Mouse (Mus musculus) olfactory bulb, adult 2 months (tissue): ENCODE measurements around the gene Apopt1. TPM values are rescaled to one million over a fixed set of nuclear protein-coding genes. Genes with fewer than 3 reads are reported as not detected.

Source experiments
- H3K27ac ChIP-seq: fragments of 200-500 bp; 2 replicates; pipeline ENCODE4 v1.5.1; 2012; ENCODE audit warnings: low read depth, low read length; ENCODE audit not compliant: insufficient read depth
- H3K4me1 ChIP-seq: fragments of 200-500 bp; 2 replicates; pipeline ENCODE4 v1.6.1; 2012; ENCODE audit warnings: low read length; ENCODE audit not compliant: control insufficient read depth, insufficient read depth
- H3K4me3 ChIP-seq: fragments of 200-500 bp; 2 replicates; pipeline ENCODE4 v1.5.1; 2012; ENCODE audit warnings: mild to moderate bottlenecking, low read depth, low read length, moderate library complexity; ENCODE audit not compliant: insufficient read depth
- CTCF ChIP-seq: fragments of 200-500 bp; IDR thresholded peaks from 2 replicates; pipeline ENCODE4 v1.5.1; 2012; ENCODE audit warnings: low read depth, mild to moderate bottlenecking, low read length, moderate library complexity; ENCODE audit not compliant: insufficient read depth
- POLR2A ChIP-seq: fragments of 200-500 bp; IDR thresholded peaks from 2 replicates; pipeline ENCODE4 v1.6.1; 2012; ENCODE audit warnings: mild to moderate bottlenecking, low read depth, low read length, moderate library complexity; ENCODE audit not compliant: insufficient read depth
- WGBS: fragments of 180-500 bp; shearing (Covaris S2); methylation state at CpG from one replicate; pipeline ENCODE4 v1.1.7; 2018; 5-methylcytosine and 5-hydroxymethylcytosine counted together
- polyA plus RNA-seq: library from polyadenylated mRNA; stranded (reverse); fragments of >200 nt; gene quantifications from 2 replicates; pipeline ENCODE4 v1.2.4, GENCODE M21; 2012; ENCODE audit warnings: low replicate concordance; ENCODE audit not compliant: missing spikeins, insufficient read depth, insufficient read length

Apopt1 gene
- polyA plus RNA-seq, result not detected in 2 replicates

GRCm38 (mm10) chr12:111713004-111713651 is at the start of gene Apopt1, which contains the start of gene Bag5:
Gene Apopt1 (plus strand): TSS chr12:111713261.
Gene Bag5 (minus strand): TSS chr12:111713257.
- peak within 1 kb of the TSS; percentile 70 for H3K27ac ChIP-seq
- peaks cover 34% of the 10 kb centered on the region for H3K4me1 ChIP-seq
- peak within 1 kb of the TSS; percentile 79 for H3K4me3 ChIP-seq
- under 1% methylated on average over 84 of the region's 86 CpGs for WGBS
- TF ChIP-seq CTCF (no peak), POLR2A (peak; percentile 71)

GRCm38 (mm10) chr12:111664144-111664634 is 48.9 kb upstream of the Apopt1 start:
- TF ChIP-seq CTCF, result no peak
- no peak for TF ChIP-seq POLR2A
- Histone ChIP-seq H3K27ac (no peak overlapping the region), H3K4me1 (peaks cover 26% of the 10 kb centered on the region), H3K4me3 (no peak overlapping the region)
- WGBS, result 59% methylated on average over 6 of the region's 6 CpGs

DNA sequence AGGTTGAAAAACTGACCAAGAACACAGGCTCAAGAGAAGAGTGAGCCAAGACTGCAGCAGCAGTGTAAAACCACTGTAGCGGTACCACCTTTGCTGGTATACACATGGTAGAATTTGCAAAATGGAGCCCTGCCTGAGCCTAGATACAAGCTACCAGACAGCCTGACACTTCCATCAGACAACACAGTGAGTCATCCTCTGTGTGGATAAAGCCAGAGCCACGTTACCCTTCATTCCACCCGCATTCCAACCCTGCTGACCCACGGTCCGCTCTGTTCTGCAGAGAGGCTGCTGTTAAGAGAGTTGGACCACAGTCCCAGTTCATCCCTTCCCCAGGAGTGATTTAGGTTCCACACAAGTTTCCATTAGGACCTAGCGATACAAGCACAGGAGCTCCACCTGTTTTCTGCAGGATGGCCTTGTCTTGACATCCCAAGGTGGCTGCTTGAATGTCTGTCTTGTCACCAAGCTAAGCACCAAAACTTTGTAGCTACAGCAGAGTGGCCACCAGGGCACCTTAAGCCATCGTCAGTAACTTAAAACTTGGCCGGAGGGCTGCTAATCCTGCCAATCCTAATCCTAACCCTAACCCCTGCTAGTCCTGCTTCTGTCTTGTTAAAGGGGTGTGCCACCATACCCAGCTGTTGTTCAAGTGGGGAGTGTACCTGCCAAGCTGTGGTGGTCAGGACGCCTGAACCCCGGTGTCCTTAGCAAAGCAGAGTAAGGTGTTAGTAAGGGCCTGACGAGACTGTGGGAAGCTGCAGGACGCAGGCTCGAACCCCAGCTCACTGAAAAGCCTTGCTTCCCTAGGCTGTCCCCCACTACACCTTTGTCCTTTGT is 47.8 kb upstream of the Apopt1 start:
- H3K27ac ChIP-seq, result peak overlapping the region; percentile 14
- WGBS, result 74% methylated on average over 13 of the region's 13 CpGs
- peaks cover 26% of the 10 kb centered on the region for H3K4me1 ChIP-seq
- no peak overlapping the region for H3K4me3 ChIP-seq
- TF ChIP-seq POLR2A (no peak), CTCF (no peak)

DNA sequence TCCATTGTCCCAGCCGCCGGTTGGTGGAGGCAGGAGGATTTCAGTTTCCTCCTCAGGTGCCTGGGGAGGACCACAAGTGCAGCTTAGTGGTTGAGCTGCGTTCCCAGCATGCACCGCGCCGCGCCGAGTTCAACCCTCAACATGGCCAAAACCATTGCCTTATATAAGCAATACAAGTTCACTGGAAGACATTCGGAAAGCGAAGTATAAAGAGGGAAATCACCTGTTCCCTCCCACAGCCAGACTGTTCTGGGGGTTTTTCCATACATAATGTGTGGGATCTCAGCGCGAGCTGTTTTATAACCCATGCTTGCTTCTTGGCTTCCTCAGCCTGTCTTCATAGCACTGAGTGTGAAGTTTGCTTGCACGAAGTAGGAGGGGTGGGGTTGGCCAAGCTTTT is 46.7 kb upstream of the Apopt1 start:
- Histone ChIP-seq H3K4me1 (peaks cover 26% of the 10 kb centered on the region), H3K4me3 (no peak overlapping the region), H3K27ac (no peak overlapping the region; the same call in 1 of the 2 replicates)
- no peak for TF ChIP-seq POLR2A
- TF ChIP-seq CTCF, result no peak
- 54% methylated on average over 13 of the region's 13 CpGs for WGBS

DNA sequence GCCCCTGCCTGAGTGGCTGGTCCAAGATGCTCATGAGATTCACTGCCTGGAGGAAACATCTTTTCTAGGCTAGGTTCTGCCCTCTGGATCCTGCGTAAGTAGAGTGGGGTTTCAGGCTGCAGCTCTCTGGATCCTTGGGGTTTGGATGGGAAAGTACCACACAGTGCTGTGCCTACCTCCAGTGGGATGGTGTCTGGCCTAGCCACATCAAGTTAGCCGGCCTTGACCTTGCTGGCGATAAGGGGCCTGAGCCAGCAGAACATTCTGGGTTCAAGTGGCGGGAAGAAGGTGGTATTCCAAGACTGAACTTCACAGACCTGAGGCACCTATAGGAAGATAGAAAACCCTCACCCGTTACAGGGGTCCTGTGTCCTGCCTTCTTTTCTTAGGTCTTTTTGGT is 45.6 kb upstream of the Apopt1 start:
- Histone ChIP-seq H3K27ac (peak overlapping the region; percentile 3; the same call in 1 of the 2 replicates), H3K4me3 (no peak overlapping the region), H3K4me1 (peaks cover 27% of the 10 kb centered on the region)
- WGBS, result 81% methylated on average over 5 of the region's 5 CpGs
- no peak for TF ChIP-seq CTCF
- TF ChIP-seq POLR2A, result no peak

GRCm38 (mm10) chr12:111668457-111668912 is 44.6 kb upstream of the Apopt1 start:
- Histone ChIP-seq H3K27ac (peak overlapping the region; percentile 69), H3K4me3 (peak overlapping the region; percentile 80; the same call in 1 of the 2 replicates), H3K4me1 (peaks cover 33% of the 10 kb centered on the region)
- TF ChIP-seq CTCF, result peak; percentile 78
- peak; percentile 58 for TF ChIP-seq POLR2A
- under 1% methylated on average over 8 of the region's 8 CpGs for WGBS

- 11% methylated on average over 23 of the region's 23 CpGs for WGBS
- Histone ChIP-seq H3K4me1 (peaks cover 27% of the 10 kb centered on the region), H3K4me3 (peak overlapping the region; percentile 80), H3K27ac (peak overlapping the region; percentile 97)
- TF ChIP-seq CTCF, result no peak
- TF ChIP-seq POLR2A, result no peak
These were observed 43.9 kb upstream of the Apopt1 start for GRCm38 (mm10) chr12:111669000-111669788.

DNA sequence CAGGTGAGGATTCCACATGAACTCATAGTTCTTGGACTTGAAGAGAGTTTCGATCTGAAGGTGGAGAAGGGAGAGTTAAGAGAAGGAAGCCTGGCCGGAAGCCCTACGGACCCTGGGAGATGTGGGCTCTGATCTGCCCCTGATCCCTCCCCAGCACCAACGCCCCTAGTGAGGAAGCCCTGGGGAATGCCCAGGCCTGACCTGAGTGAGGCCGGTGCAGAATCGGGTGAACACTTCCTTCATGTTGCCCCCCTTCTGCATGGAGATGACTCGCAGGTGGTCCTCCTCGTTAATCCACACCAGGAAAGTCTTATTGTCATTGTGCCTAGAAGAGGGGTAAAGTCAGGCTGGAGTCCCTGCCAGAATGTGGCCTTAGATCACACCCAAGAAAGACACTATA is 43.1 kb upstream of the Apopt1 start:
- WGBS, result 9% methylated on average over 8 of the region's 8 CpGs
- Histone ChIP-seq H3K4me3 (peak overlapping the region; percentile 80), H3K27ac (peak overlapping the region; percentile 97), H3K4me1 (peaks cover 27% of the 10 kb centered on the region)
- no peak; the same call in 1 of the 2 replicates for TF ChIP-seq POLR2A
